20 mouse cellular contexts compared by ENCODE assay signal in genomic region chr1:186585571-186586164, GRCm38 (mm10).
A peak's percentile ranks its signal among the peaks of the same experiment; 100 is the strongest.
DNase-seq lines count a peak whose midpoint lies in the region; ATAC-seq lines count a peak whose summit lies in the region.
"Had no signal": no experiment of that assay in that cellular context is flagged by ENCODE, and none has a peak within 500 bp of the region (broad histone marks: within the 10 kb centered on the region; RNA-seq: fewer than 3 reads in every experiment).

No protein-coding gene starts in this region.

- no peak overlapping the region for H3K4me3 ChIP-seq in heart, embryonic 12.5 days
- H3K4me3 ChIP-seq in limb, embryonic 13.5 days: no peak overlapping the region
- H3K4me3 ChIP-seq: embryonic facial prominence, embryonic 15.5 days had no signal

- H3K27me3 ChIP-seq in heart, embryonic 12.5 days (replicated peaks): no peaks in the 10 kb centered on the region
- no peaks in the 10 kb centered on the region for H3K27me3 ChIP-seq in limb, embryonic 13.5 days
- H3K27me3 ChIP-seq: embryonic facial prominence, embryonic 15.5 days had no signal

- intact Hi-C loops in heart, postnatal 25 days (cut with DNase I): no loop called here

- peak overlapping the region; percentile 28; the same call in 1 of the 2 replicates for H3K9ac ChIP-seq in heart, embryonic 12.5 days
- H3K9ac ChIP-seq in limb, embryonic 13.5 days: no peak overlapping the region
- H3K9ac ChIP-seq: embryonic facial prominence, embryonic 15.5 days had no signal

- peak overlapping the region; percentile 91 for H3K27ac ChIP-seq in heart, embryonic 12.5 days (ENCODE audit: poor library complexity, severe bottlenecking)
- 0 out of 2 replicates have a peak overlapping the region, but pooled peaks have one; percentile 23 for H3K27ac ChIP-seq in limb, embryonic 13.5 days
- H3K27ac ChIP-seq: embryonic facial prominence, embryonic 15.5 days; kidney, postnatal 0 days had no signal

- H3K4me1 ChIP-seq in heart, embryonic 12.5 days (replicated peaks): peaks cover 63% of the 10 kb centered on the region
- H3K4me1 ChIP-seq in limb, embryonic 13.5 days: peaks cover 14% of the 10 kb centered on the region

- no peaks in the 10 kb centered on the region for H3K36me3 ChIP-seq in heart, embryonic 12.5 days
- no peaks in the 10 kb centered on the region for H3K36me3 ChIP-seq in limb, embryonic 13.5 days
- H3K36me3 ChIP-seq: embryonic facial prominence, embryonic 15.5 days had no signal

- H3K9me3 ChIP-seq in heart, embryonic 12.5 days (replicated peaks): no peaks in the 10 kb centered on the region
- no peaks in the 10 kb centered on the region for H3K9me3 ChIP-seq in limb, embryonic 13.5 days
- H3K9me3 ChIP-seq: embryonic facial prominence, embryonic 15.5 days had no signal

- 36% methylated on average over 2 of the region's 2 CpGs for WGBS in heart, embryonic 12.5 days
- WGBS in limb, embryonic 13.5 days: 38% methylated on average over 2 of the region's 2 CpGs

- ATAC-seq in heart, embryonic 12.5 days (ENCODE audit: insufficient number of reproducible peaks, low FRiP score): no peak
- no peak for ATAC-seq in limb, embryonic 13.5 days (ENCODE audit: low FRiP score, low read depth)
- ATAC-seq in erythroid progenitor cell, adult 5-6 weeks (replicated peaks; ENCODE audit: low FRiP score, poor library complexity, severe bottlenecking): no peak
- ATAC-seq: CD4-positive, CD25-positive, alpha-beta regulatory T cell, adult 4 months; hindbrain, embryonic 16.5 days; intestine, postnatal 0 days; midbrain, embryonic 16.5 days had no signal

- no peak for DNase-seq in heart, postnatal 25 days (ENCODE audit: low spot score)
- DNase-seq in 3T3-L1 (ENCODE audit: low read depth, low spot score) (peak; percentile 85), NIH3T3 (ENCODE audit: low read depth) (peak; percentile 58)
- DNase-seq in neural tube, embryonic 10.5 days (ENCODE audit: extremely low spot score, low spot score): no peak
- DNase-seq: adrenal gland, postnatal 25 days; cerebellum, adult 11-12 months; cerebellum, postnatal 36 days; liver; lung, postnatal 14 days; right cerebral cortex, postnatal 25 days; thymus, adult 2 months had no signal

- no peak overlapping the region for H3K4me2 ChIP-seq in heart, embryonic 12.5 days
- H3K4me2 ChIP-seq in limb, embryonic 13.5 days (replicated peaks): no peak overlapping the region
- H3K4me2 ChIP-seq: embryonic facial prominence, embryonic 15.5 days had no signal

Comparison
In these comparisons a context has a peak if more than half of its experiments do, and no peak if none do; other contexts are left out.
1. DNase-seq: peak in 3T3-L1 (single experiment) and NIH3T3 (single experiment); none in heart, postnatal 25 days (single experiment) and neural tube, embryonic 10.5 days (single experiment).